Mouse (Mus musculus) spleen, adult 2 months (tissue): ENCODE measurements at regions not wholly inside any gene's neighbourhood (a gene's known extent, or its start where the extent isn't known, plus 50 kb on each side); places are given as distances from the start of the nearest gene placed in this dataset.

Source experiments
- CTCF ChIP-seq: fragments of 200-500 bp; IDR thresholded peaks from 2 replicates; pipeline ENCODE4 v1.5.1; 2011; ENCODE audit warnings: mild to moderate bottlenecking, inconsistent platforms; ENCODE audit not compliant: insufficient read depth, insufficient read length, insufficient replicate concordance; ENCODE audit errors: extremely low read depth
- POLR2A ChIP-seq: fragments of 200-500 bp; IDR thresholded peaks from 2 replicates; pipeline ENCODE4 v1.6.1; 2011; ENCODE audit warnings: low read depth, low read length, inconsistent platforms

GRCm38 (mm10) chr1:136699153-136699524, 74.4 kb downstream of the Zfp281 start:
- TF ChIP-seq POLR2A (no peak), CTCF (no peak)
